Mouse (Mus musculus) bone marrow, adult 2 months (tissue): Measurements from ENCODE around the gene Ttc1. TPM values are rescaled to one million over a fixed set of nuclear protein-coding genes. Genes with fewer than 3 reads are reported as not detected.

ENCODE experiments used
- H3K27ac ChIP-seq: fragments of 200-500 bp; 2 replicates; pipeline ENCODE4 v1.5.1; 2012; ENCODE audit warnings: low read depth, mild to moderate bottlenecking, control low read depth, inconsistent platforms, low read length; ENCODE audit not compliant: control insufficient read depth, poor library complexity, insufficient read depth
- H3K4me1 ChIP-seq: fragments of 200-500 bp; 2 replicates; pipeline ENCODE4 v1.6.1; 2011; ENCODE audit warnings: low read length; ENCODE audit not compliant: control insufficient read depth, insufficient read depth
- H3K4me3 ChIP-seq: fragments of 200-500 bp; replicated peaks from 2 replicates; pipeline ENCODE3; 2011; ENCODE audit warnings: mild to moderate bottlenecking, low read depth, low read length, control low read depth; ENCODE audit not compliant: control insufficient read depth
- CTCF ChIP-seq: fragments of 200-500 bp; IDR thresholded peaks from 2 replicates; pipeline ENCODE4 v1.5.1; 2011; ENCODE audit warnings: low read length, control low read depth; ENCODE audit not compliant: control insufficient read depth, insufficient read depth
- POLR2A ChIP-seq: fragments of 200-500 bp; IDR thresholded peaks from 2 replicates; pipeline ENCODE4 v1.6.1; 2011; ENCODE audit warnings: low read depth, mild to moderate bottlenecking, control low read depth, low read length, borderline replicate concordance; ENCODE audit not compliant: control insufficient read depth
- WGBS: fragments of 180-500 bp; shearing (Covaris S2); methylation state at CpG from one replicate; pipeline ENCODE4 v1.1.7; 2018; 5-methylcytosine and 5-hydroxymethylcytosine counted together
- polyA plus RNA-seq: library from polyadenylated mRNA; stranded (reverse); fragments of >200 nt; gene quantifications from 2 replicates; pipeline ENCODE4 v1.2.4, GENCODE M21; 2011; ENCODE audit warnings: low replicate concordance; ENCODE audit not compliant: missing spikeins, insufficient read depth, insufficient read length

The Ttc1 gene
- polyA plus RNA-seq, 1 experiment, result 26.4 TPM

- H3K4me1 ChIP-seq, result no peaks in the 10 kb centered on the region
- H3K4me3 ChIP-seq, result no peak overlapping the region
- H3K27ac ChIP-seq, result no peak overlapping the region
- TF ChIP-seq CTCF (no peak), POLR2A (no peak)
- WGBS, result 20% methylated on average over 63 of the region's 63 CpGs
These were observed 27.9 kb upstream of the Ttc1 start for GRCm38 (mm10) chr11:43775469-43776323.

DNA sequence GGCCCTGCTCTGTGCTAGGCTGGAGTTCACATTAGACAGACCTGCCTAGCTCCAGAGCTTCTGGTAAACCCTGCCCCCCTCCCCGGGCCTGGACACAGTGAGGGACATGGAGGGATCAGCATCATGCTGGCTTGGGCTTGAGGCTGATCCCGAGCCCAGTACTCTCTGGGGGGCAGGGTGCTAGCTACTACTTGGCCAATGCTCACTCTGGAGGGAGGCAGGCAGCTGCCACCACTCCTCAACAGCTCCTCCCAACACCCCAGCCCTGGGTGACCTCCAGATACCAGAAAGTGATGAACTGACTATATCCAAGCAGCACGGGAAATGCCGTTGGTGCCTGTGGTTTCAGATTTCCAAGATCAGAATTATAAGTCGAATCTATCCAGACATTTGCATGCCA, 25.9 kb upstream of the Ttc1 start:
- no peak overlapping the region for H3K4me3 ChIP-seq
- H3K4me1 ChIP-seq, result no peaks in the 10 kb centered on the region
- H3K27ac ChIP-seq, result no peak overlapping the region
- no peak for TF ChIP-seq POLR2A
- TF ChIP-seq CTCF, result no peak
- 68% methylated on average over 5 of the region's 5 CpGs for WGBS

- Histone ChIP-seq H3K27ac (no peak overlapping the region), H3K4me1 (no peaks in the 10 kb centered on the region; the same call in none of the 2 replicates), H3K4me3 (no peak overlapping the region)
- WGBS, result 81% methylated on average over 4 of the region's 4 CpGs
- TF ChIP-seq CTCF, result no peak
- no peak for TF ChIP-seq POLR2A
These were observed 22.3 kb upstream of the Ttc1 start for GRCm38 (mm10) chr11:43770110-43770509.

DNA sequence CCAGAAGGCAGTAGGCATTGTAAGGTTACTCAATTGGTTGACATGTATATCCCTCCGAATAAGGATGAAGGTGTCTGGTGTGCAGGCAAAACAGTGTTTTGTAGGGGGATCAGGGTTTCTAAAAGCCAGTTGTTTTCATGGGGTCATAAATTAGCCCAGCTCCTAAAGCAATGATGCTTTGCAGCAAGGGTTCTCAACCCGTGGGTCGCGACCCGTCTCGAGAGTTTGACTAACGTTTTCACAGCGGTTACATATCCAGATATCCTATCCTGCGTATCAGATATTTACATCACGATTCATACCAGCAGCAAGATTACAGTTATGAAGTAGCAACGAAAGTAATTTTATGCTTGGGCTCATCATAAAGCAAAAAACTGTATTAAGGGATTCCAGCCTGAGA, 19.9 kb upstream of the Ttc1 start:
- Histone ChIP-seq H3K4me3 (no peak overlapping the region), H3K4me1 (no peaks in the 10 kb centered on the region; the same call in none of the 2 replicates), H3K27ac (no peak overlapping the region)
- 65% methylated on average over 11 of the region's 11 CpGs for WGBS
- TF ChIP-seq POLR2A, result no peak
- TF ChIP-seq CTCF, result no peak

DNA sequence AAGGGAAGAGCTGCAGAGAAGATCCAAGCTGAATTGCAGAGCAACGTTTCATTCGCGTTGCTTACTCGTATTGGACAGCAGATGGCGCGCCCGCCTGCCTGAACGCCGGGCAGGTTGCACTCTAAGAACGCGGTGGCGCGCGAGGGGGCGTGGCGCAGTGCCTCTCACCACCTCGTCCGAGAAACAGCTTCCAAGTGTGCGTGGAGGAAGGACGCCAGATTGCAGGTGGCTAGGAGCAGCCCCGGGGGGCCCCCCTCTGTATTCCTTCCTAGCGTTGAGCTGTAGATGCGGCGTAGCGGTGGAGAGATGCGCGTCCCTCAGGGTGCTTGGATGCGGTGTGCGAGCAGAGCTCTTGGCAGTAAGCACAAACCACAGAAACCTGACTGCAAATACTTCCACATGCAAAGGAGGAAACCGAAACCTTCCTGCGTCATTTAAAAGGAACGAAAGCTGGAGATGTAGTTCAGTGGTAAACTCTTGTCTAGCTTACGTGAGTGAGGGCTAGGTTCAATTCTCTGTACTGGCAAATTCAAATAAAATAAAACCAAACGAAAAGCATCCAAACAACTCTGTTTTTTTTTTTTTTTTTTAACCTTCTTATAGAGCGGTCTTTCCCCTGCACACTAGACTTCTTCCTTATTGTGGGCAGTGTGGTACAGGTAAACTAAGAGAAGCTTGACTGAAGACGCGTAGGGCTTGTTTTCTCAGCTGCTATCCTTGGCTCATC, 19.3 kb upstream of the Ttc1 start:
- peak overlapping the region; percentile 14 for H3K4me3 ChIP-seq
- 2% methylated on average over 37 of the region's 37 CpGs for WGBS
- H3K4me1 ChIP-seq, result no peaks in the 10 kb centered on the region; the same call in none of the 2 replicates
- TF ChIP-seq CTCF (peak; percentile 84), POLR2A (no peak)
- no peak overlapping the region for H3K27ac ChIP-seq

DNA sequence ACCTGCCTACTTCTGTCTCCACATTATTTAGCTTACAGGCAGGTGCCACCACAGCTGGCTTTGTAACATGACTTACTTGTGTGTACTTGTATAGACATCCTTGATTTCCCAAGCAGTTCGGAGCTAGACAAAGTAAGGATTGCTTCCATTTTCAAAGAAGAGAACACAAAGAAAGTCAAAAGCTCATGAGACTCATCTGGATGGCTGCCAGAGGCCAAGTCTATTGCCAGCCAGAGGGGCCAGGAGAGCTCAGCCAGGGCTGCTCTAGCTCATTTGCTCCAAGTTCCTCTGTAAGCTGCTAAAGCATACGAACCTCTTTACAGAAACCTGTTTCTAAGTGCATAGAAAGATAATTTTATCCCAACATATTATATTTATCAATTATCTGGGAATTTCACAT, 10.6 kb upstream of the Ttc1 start:
- TF ChIP-seq POLR2A (no peak), CTCF (no peak)
- Histone ChIP-seq H3K4me3 (no peak overlapping the region), H3K27ac (no peak overlapping the region), H3K4me1 (no peaks in the 10 kb centered on the region)
- 62% methylated on average over 2 of the region's 2 CpGs for WGBS

DNA sequence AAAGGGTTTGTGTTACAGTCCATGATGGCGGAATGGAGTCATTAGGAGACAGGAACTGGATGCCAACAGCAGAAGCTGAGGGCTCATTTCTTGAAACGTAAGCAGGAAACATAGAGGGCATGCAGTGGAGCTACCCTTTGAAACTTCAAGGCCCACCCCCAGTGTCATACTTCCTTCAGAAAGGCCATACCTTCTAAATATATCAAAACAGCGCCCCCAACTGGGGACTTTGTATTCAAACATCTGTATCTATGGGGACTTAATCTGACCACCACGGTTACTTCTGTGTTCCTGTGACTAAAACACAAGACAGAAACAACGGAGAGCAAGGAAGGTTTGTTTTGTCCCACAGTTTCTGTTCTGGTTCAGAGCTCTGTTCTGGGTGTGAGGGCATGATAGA, 7.6 kb upstream of the Ttc1 start:
- WGBS, result 64% methylated on average over 5 of the region's 5 CpGs
- Histone ChIP-seq H3K27ac (no peak overlapping the region), H3K4me1 (no peaks in the 10 kb centered on the region), H3K4me3 (no peak overlapping the region)
- TF ChIP-seq CTCF (no peak), POLR2A (no peak)

DNA sequence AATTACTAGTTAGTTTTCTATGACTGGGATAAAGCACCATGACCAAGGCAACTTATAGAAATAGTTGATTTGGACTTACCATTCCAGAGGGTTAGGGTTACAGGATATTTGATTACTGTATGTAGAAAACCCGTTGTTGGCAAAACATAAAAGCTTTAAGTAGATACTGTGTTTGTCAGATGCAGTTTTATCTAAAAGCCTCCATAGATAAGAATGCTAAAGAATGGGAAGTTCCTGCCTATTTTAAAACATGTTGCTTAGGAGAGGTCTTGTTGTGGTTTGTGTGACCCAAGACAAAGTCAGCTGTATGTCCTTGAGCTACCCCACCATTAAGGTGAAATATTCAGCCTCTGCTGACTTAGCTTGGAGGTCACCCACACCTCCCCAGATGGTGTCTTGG, 6.8 kb upstream of the Ttc1 start:
- Histone ChIP-seq H3K4me3 (no peak overlapping the region), H3K27ac (no peak overlapping the region), H3K4me1 (no peaks in the 10 kb centered on the region)
- no peak for TF ChIP-seq POLR2A
- TF ChIP-seq CTCF, result no peak
- 67% methylated on average over 1 of the region's 1 CpGs for WGBS

DNA sequence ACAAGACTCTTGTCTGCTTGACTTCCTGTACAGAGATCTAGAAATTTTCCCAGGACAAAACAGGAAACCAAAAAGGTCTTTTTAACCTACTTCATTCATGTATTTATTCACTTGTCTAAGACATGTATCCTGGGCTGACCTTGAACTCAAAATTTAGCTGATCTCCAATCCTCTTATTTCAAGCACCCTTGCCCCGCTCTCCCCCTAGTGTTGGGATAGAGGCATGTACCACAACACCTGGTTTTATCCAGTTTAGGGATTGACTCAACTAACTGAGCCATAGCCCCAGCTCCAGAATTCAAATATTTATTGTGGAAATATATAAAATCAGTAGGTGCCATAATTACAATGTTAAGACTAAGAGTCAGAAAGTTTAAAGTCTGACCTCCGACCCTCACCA, 3.7 kb upstream of the Ttc1 start:
- no peaks in the 10 kb centered on the region; the same call in 1 of the 2 replicates for H3K4me1 ChIP-seq
- WGBS, result 81% methylated on average over 2 of the region's 2 CpGs
- no peak overlapping the region for H3K4me3 ChIP-seq
- H3K27ac ChIP-seq, result no peak overlapping the region
- TF ChIP-seq CTCF (no peak), POLR2A (no peak)
